Mouse (Mus musculus) limb, embryonic 14.5 days (tissue): ENCODE data around the gene Cacybp. TPM values are rescaled to one million over a fixed set of nuclear protein-coding genes. Genes with fewer than 3 reads are reported as not detected.
A peak's percentile ranks its signal among the peaks of the same experiment; 100 is the strongest.

Experiments used
- ATAC-seq: fragments of 200-750 bp; cut with Nextera tagmentation; 2 replicates; pipeline ENCODE4 v1.8.0; 2017; ENCODE audit warnings: low read depth, moderate number of reproducible peaks, moderate TSS enrichment; ENCODE audit not compliant: low FRiP score
- DNase-seq: peaks from one replicate; pipeline ENCODE4 v3.0.0-alpha.2; 2015; ENCODE audit warnings: low spot score
- H3K27ac ChIP-seq: fragments of 300-500 bp; sonication (generic); replicated peaks from 2 replicates; pipeline ENCODE4 v1.5.1; 2014; ENCODE audit warnings: low read depth, mild to moderate bottlenecking, low read length, moderate library complexity, mixed read lengths
- H3K27me3 ChIP-seq: fragments of 300-500 bp; sonication (generic); 2 replicates; pipeline ENCODE4 v1.6.1; 2014; ENCODE audit warnings: low read length, mixed read lengths; ENCODE audit not compliant: control insufficient read depth, insufficient read depth
- H3K36me3 ChIP-seq: fragments of 300-500 bp; sonication (generic); 2 replicates; pipeline ENCODE4 v1.6.1; 2014; ENCODE audit warnings: mild to moderate bottlenecking, low read length, moderate library complexity, mixed read lengths; ENCODE audit not compliant: control insufficient read depth, insufficient read depth
- H3K4me1 ChIP-seq: fragments of 300-500 bp; sonication (generic); 2 replicates; pipeline ENCODE4 v1.6.1; 2014; ENCODE audit warnings: antibody characterized with exemption, low read length, mixed read lengths; ENCODE audit not compliant: control insufficient read depth, insufficient read depth
- H3K4me2 ChIP-seq: fragments of 300-500 bp; sonication (generic); replicated peaks from 2 replicates; pipeline ENCODE4 v1.6.1; 2014; ENCODE audit warnings: low read depth, mild to moderate bottlenecking, low read length, moderate library complexity; ENCODE audit not compliant: severe bottlenecking
- H3K4me3 ChIP-seq: fragments of 300-500 bp; sonication (generic); replicated peaks from 2 replicates; pipeline ENCODE4 v1.5.1; 2014; ENCODE audit warnings: low read length
- H3K9ac ChIP-seq: fragments of 300-500 bp; sonication (generic); 2 replicates; pipeline ENCODE4 v1.6.1; 2014; ENCODE audit warnings: mild to moderate bottlenecking, low read depth, low read length, moderate library complexity; ENCODE audit not compliant: severe bottlenecking
- H3K9me3 ChIP-seq: fragments of 300-500 bp; sonication (generic); 2 replicates; pipeline ENCODE4 v1.6.1; 2016; ENCODE audit warnings: low read length; ENCODE audit not compliant: control insufficient read depth
- POLR2A ChIP-seq: fragments of 200-500 bp; IDR thresholded peaks from 2 replicates; pipeline ENCODE4 v1.8.0; 2012; ENCODE audit warnings: inconsistent platforms, mild to moderate bottlenecking, moderate library complexity, borderline replicate concordance; ENCODE audit not compliant: insufficient read depth, insufficient read length; ENCODE audit errors: extremely low read depth
- WGBS: fragments of 180-500 bp; shearing (Covaris S2); extraction: QIAGEN DNeasy Blood & Tissue Kit; methylation state at CpG from one replicate; pipeline ENCODE4 v1.1.7; 2014; 5-methylcytosine and 5-hydroxymethylcytosine counted together
- polyA plus RNA-seq, 2 experiments: library from polyadenylated mRNA; depleted of rRNA in 1 of 2; stranded (reverse) in 1 of 2; unstranded in 1 of 2; fragments of >200 nt; fragmentation: Nextera tagmentation in 1 of 2; extraction: Ambion mirVana in 1 of 2; gene quantifications; 2 replicates each; pipeline versions ENCODE4 v1.2.1 to v1.2.3; 2012 to 2014

The Cacybp gene
- polyA plus RNA-seq, 2 experiments = 60.5 to 200 TPM

DNA sequence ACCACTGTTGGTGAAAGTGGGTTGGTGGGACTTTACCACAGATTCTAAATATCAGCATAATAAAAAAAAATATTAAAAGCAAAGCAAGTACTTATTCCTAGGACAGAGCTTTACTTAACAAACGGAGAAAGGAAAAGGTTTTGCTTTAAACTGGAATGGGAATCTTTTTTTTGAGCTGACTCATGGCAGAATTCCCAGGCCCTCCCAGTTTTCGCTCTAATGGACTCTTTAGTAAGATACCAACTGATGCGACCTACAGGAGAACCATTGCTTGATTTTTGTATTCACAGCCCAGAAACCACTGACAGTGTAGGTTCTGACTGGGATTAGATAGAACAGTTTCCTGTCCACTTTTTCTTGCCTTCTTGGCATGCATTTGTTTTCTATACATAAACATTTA, 2.1 kb downstream of the Cacybp start:
- no peak for ATAC-seq
- Histone ChIP-seq H3K36me3 (peaks cover 23% of the 10 kb centered on the region), H3K4me3 (peak overlapping the region; percentile 84), H3K4me2 (peak overlapping the region; percentile 58), H3K27me3 (no peaks in the 10 kb centered on the region), H3K9ac (no peak overlapping the region), H3K9me3 (no peaks in the 10 kb centered on the region), H3K27ac (no peak overlapping the region), H3K4me1 (peaks cover 10% of the 10 kb centered on the region)
- TF ChIP-seq POLR2A = no peak
- 71% methylated on average over 3 of the region's 3 CpGs for WGBS
- DNase-seq = no peak

DNA sequence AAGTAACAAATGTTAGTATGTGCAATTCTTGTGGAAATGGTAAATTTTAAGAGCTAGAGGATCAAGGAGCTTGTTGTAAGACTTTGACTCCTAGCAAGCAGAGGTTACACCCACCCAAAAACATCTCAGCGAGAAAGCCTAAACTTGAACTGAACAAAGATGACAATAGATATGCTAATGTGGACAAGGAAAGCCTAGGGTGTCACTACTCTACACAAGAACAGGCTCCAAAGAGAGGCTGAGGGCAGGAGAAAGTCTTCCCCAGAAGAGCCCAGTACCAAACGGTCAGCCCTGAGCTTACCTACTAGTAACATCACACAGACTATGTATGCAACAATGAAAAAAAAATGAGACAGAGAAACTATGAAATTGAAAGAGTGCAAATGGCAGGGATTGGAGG, 2.8 kb downstream of the Cacybp start:
- no peaks in the 10 kb centered on the region for H3K27me3 ChIP-seq
- H3K9me3 ChIP-seq = no peaks in the 10 kb centered on the region
- no peak overlapping the region for H3K4me2 ChIP-seq
- ATAC-seq = no peak
- WGBS = 87% methylated on average over 2 of the region's 2 CpGs
- H3K4me1 ChIP-seq = peaks cover 10% of the 10 kb centered on the region
- no peak for TF ChIP-seq POLR2A
- no peak overlapping the region for H3K9ac ChIP-seq
- H3K4me3 ChIP-seq = no peak overlapping the region
- H3K36me3 ChIP-seq = peaks cover 29% of the 10 kb centered on the region
- DNase-seq = no peak
- H3K27ac ChIP-seq = no peak overlapping the region

DNA sequence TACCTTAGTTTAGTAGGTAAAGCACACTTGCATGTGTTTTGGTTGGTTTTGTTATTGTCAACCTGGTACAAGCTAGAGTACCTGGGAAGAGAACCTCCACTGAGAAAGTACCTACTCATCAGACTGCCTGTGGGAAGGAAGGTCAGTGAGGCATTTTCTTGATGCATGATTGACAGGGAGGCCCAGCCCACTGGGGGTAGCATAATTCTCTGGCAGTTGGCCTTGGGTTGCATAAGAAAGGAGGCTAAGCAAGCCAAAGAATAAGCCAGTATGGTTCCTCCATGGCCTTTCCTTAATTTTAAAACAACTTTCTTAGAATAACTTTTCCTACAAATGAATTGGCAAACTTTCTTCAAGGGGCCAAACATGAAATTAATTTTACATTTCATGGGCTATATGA, 7.2 kb downstream of the Cacybp start:
- Histone ChIP-seq H3K27ac (no peak overlapping the region), H3K4me3 (no peak overlapping the region), H3K9me3 (no peaks in the 10 kb centered on the region), H3K36me3 (peaks cover 64% of the 10 kb centered on the region), H3K4me2 (no peak overlapping the region), H3K4me1 (no peaks in the 10 kb centered on the region), H3K9ac (no peak overlapping the region), H3K27me3 (no peaks in the 10 kb centered on the region)
- no peak for TF ChIP-seq POLR2A
- ATAC-seq (no peak), DNase-seq (no peak)

DNA sequence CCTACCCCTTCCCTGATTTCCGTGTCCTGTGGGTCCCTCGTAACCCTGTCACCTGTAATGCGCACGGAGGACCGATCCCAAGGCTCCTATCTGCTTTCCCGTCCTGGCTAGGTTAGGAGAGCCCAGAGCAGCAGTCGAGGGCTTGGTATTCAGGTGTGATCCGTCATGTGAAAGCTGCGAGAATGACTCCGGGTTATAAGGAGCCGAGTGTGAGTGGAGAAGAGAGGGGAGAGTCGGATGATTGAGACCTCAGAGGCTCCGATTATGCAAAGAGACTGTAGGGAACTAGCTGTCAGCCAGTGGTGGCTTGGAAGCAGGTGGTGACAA, 17.4 kb downstream of the Cacybp start:
- under 1% methylated on average over 13 of the region's 13 CpGs for WGBS
- no peak for TF ChIP-seq POLR2A
- peak overlapping the region; percentile 81 for H3K4me2 ChIP-seq
- ATAC-seq = peak; percentile 23
- H3K27me3 ChIP-seq = no peaks in the 10 kb centered on the region
- DNase-seq = no peak
- H3K4me3 ChIP-seq = peak overlapping the region; percentile 94
- H3K4me1 ChIP-seq = 0 out of 2 replicates have a peak, but pooled peaks cover 3% of the 10 kb centered on the region
- peaks cover 29% of the 10 kb centered on the region for H3K36me3 ChIP-seq
- no peaks in the 10 kb centered on the region for H3K9me3 ChIP-seq
- peak overlapping the region; percentile 72 for H3K27ac ChIP-seq
- peak overlapping the region; percentile 84 for H3K9ac ChIP-seq

DNA sequence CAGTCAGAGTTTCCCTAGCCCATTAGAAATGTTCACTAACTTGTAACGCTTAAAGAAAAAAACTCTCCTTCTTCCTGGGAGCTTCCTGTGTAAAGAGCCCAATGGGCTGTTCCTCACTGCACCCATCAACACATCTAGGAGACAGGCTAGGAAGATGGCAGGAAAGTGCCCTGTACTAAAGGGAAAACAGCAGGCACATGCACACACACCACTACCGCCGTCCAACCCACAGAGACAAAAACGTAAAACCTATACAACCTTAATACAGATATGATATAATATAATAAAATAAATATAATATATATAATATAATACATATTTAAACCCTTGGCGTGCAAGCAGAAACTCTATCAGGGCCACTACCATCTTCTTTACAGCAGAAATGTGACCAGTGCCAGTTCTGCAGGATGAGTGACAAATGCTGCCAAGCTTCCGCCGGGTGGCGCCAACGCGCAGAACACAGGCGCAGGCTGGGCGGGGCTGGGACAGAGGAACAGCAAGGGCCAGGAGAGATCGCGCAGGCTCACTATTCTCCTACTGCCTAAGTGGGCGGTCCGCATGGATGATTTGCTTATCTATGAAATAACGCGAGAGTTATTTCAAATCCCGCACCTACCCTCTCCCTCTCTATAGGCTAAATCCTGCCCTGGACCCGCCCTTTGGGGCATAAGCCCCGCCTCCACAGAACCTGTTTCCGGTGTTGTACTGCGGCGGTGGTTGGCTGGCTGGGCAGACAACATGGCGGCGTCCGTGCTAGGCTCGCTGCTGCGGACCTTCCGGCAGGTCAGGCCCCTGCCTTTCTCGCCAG, 17.9 kb downstream of the Cacybp start, which contains the start of gene Mrps14:
Mrps14 (plus strand) TSS at position 687 of the 808 bp plus-strand sequence.
- 7% methylated on average over 31 of the region's 31 CpGs for WGBS
- Histone ChIP-seq H3K9me3 (no peaks in the 10 kb centered on the region), H3K4me1 (0 out of 2 replicates have a peak, but pooled peaks cover 3% of the 10 kb centered on the region), H3K4me2 (peak within 1 kb of the TSS; percentile 81), H3K4me3 (peak within 1 kb of the TSS; percentile 94), H3K27ac (peak within 1 kb of the TSS; percentile 72), H3K9ac (peak within 1 kb of the TSS; percentile 84), H3K36me3 (peaks cover 24% of the 10 kb centered on the region), H3K27me3 (no peaks in the 10 kb centered on the region)
- DNase-seq (peak; percentile 100), ATAC-seq (peak; percentile 99)
- TF ChIP-seq POLR2A = peak; percentile 92; the same call in 1 of the 2 replicates
